ENCODE assay signal across 17 mouse cellular contexts in the genomic region with DNA sequence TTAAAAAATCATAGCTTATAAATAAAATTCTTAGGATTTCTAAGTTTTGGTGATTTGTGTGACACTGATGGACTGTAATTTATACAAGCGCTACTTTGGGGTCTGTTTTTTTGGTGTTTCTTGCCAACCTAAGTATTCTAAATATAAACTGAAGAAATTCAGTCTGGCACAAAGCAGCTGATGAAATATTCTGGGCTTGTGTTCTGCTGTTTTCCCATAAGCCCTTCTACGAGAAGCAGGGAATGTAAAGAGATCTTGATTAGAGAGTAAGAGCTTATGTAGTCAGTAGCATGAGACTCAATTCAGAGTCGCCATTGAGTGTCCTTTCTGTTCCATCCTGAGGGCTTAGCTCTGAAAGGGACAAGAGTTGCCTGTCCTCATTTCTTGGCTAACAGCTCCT.
DNase-seq lines count a peak whose midpoint lies in the region; ATAC-seq and TF ChIP-seq lines count a peak whose summit lies in the region.
"Had no signal": no experiment of that assay in that cellular context is flagged by ENCODE, and none has a peak within 500 bp of the region (broad histone marks: within the 10 kb centered on the region; RNA-seq: fewer than 3 reads in every experiment).

No protein-coding gene starts in this region.

- no peak overlapping the region for H3K4me3 ChIP-seq in CH12.LX (replicated peaks in 1 of 3; ENCODE audit: low read depth in 2 of 3, low read length in 2 of 3, poor library complexity in 1 of 3)
- no peak overlapping the region for H3K4me3 ChIP-seq in cortical plate, adult 2 months (ENCODE audit: insufficient read depth, low read length)
- no peak overlapping the region for H3K4me3 ChIP-seq in heart, embryonic 10.5 days
- H3K4me3 ChIP-seq: midbrain, embryonic 15.5 days had no signal

- DNase-seq in frontal cortex, postnatal 10 days (ENCODE audit: low spot score in 2 of 2), result no peak
- DNase-seq in left cerebral cortex, postnatal 14 days (ENCODE audit: low spot score in 2 of 2), result peak; percentile 6 to 58
- DNase-seq in left cerebral cortex, adult 8-10 months (ENCODE audit: low spot score in 2 of 2), result no peak
- no peak for DNase-seq in CH12.LX (ENCODE audit: extremely low read depth)
- no peak for DNase-seq in heart, embryonic 10.5 days (ENCODE audit: low spot score)
- DNase-seq: adrenal gland, postnatal 36 days; embryo, embryonic 11 days; liver; liver, postnatal 0 days; thymus, adult 18-20 months had no signal

- TF ChIP-seq EP300 in CH12.LX (IDR thresholded peaks at IDR 0.05; ENCODE audit: low read length), result no peak

- H3K4me1 ChIP-seq in CH12.LX (ENCODE audit: control insufficient read depth in 1 of 2, insufficient read depth in 2 of 2), result peaks cover 0 to 17% of the 10 kb centered on the region in 2 experiments; a peak in 2 of 4 replicates
- peaks cover 4% of the 10 kb centered on the region; the same call in 1 of the 2 replicates for H3K4me1 ChIP-seq in cortical plate, adult 2 months (ENCODE audit: control insufficient read depth, insufficient read depth, low read length)
- H3K4me1 ChIP-seq in heart, embryonic 10.5 days, result no peaks in the 10 kb centered on the region

- 88% methylated on average over 3 of the region's 3 CpGs for WGBS in heart, embryonic 10.5 days

- H3K27ac ChIP-seq in CH12.LX (ENCODE audit: insufficient read depth, low read depth), result no peak overlapping the region
- peak overlapping the region; percentile 87 for H3K27ac ChIP-seq in cortical plate, adult 2 months (ENCODE audit: insufficient read depth, low read length)
- H3K27ac ChIP-seq in heart, embryonic 10.5 days, result no peak overlapping the region
- H3K27ac ChIP-seq: macrophage had no signal

- dilution Hi-C loops in CH12.LX (cut with MboI; ENCODE audit: extremely low pct_ligation_motif_present, extremely low pct_unique_long_range_greater_than_20kb, low sequenced_read_pairs), result no loop called here

- H3K4me2 ChIP-seq in CH12.LX (ENCODE audit: insufficient read depth, low read depth, poor library complexity, severe bottlenecking), result 0 out of 2 replicates have a peak overlapping the region, but pooled peaks have one; percentile 15
- H3K4me2 ChIP-seq: midbrain, embryonic 15.5 days had no signal

- intact Hi-C loops in left cerebral cortex, postnatal 14 days (cut with DNase I), result loop anchor here (10.0 kb wide), 1 partner anchor 663 kb away; no protein-coding TSS in a partner anchor

- no peak for TF ChIP-seq RAD21 in CH12.LX (IDR thresholded peaks at IDR 0.05; ENCODE audit: low read depth, low read length)

- H3K79me2 ChIP-seq in CH12.LX (replicated peaks; ENCODE audit: control insufficient read depth, extremely low read depth, insufficient read depth, poor library complexity, severe bottlenecking), result no peaks in the 10 kb centered on the region

- no peak for TF ChIP-seq POLR2A in CH12.LX (IDR thresholded peaks at IDR 0.05; ENCODE audit: low read depth, low read length)
- no peak for TF ChIP-seq POLR2A in cortical plate, adult 2 months (IDR thresholded peaks at IDR 0.05; ENCODE audit: extremely low read depth, insufficient read depth, low read length)

- H3K9me3 ChIP-seq in CH12.LX (replicated peaks; ENCODE audit: low read length), result no peaks in the 10 kb centered on the region
- H3K9me3 ChIP-seq in heart, embryonic 10.5 days, result no peaks in the 10 kb centered on the region
- H3K9me3 ChIP-seq: midbrain, embryonic 15.5 days had no signal

- in situ Hi-C loops in CH12.LX (cut with MboI; ENCODE audit: low pct_ligation_motif_present, low pct_unique_long_range_greater_than_20kb, low sequenced_read_pairs), result no loop called here

- ATAC-seq in frontal cortex, adult (ENCODE audit: low TSS enrichment), result peak; percentile 94
- ATAC-seq: activated CD4-positive, CD25-positive, alpha-beta regulatory T cell, adult 4 months; intestine, postnatal 0 days; liver, postnatal 0 days; Patski had no signal

- no peaks in the 10 kb centered on the region for H3K36me3 ChIP-seq in CH12.LX (replicated peaks in 1 of 2; ENCODE audit: control insufficient read depth in 1 of 2, insufficient read depth in 1 of 2, low read length in 1 of 2)
- no peaks in the 10 kb centered on the region for H3K36me3 ChIP-seq in heart, embryonic 10.5 days
- H3K36me3 ChIP-seq: midbrain, embryonic 15.5 days had no signal

- no peaks in the 10 kb centered on the region for H3K27me3 ChIP-seq in CH12.LX (replicated peaks)
- H3K27me3 ChIP-seq in heart, embryonic 10.5 days (ENCODE audit: insufficient read depth, poor library complexity, severe bottlenecking), result no peaks in the 10 kb centered on the region
- H3K27me3 ChIP-seq: midbrain, embryonic 15.5 days had no signal

- H3K9ac ChIP-seq in CH12.LX (ENCODE audit: insufficient read depth, low read depth), result no peak overlapping the region
- H3K9ac ChIP-seq: liver, postnatal 0 days; midbrain, embryonic 15.5 days had no signal

- no peak for TF ChIP-seq CTCF in CH12.LX (conservative IDR thresholded peaks at IDR 0.05 in 1 of 2, IDR thresholded peaks at IDR 0.05 in 1 of 2; ENCODE audit: low read depth in 2 of 2, low read length in 2 of 2)
- no peak for TF ChIP-seq CTCF in cortical plate, adult 2 months (IDR thresholded peaks at IDR 0.05; ENCODE audit: extremely low read depth, insufficient read depth, low read length)

TF ChIP-seq in CH12.LX, 34 proteins besides CTCF, POLR2A, EP300 and RAD21:
- TF ChIP-seq NRF1 (IDR thresholded peaks at IDR 0.05; ENCODE audit: low read depth, low read length), result no peak
- TF ChIP-seq ZKSCAN1 (IDR thresholded peaks at IDR 0.05; ENCODE audit: borderline replicate concordance, low read depth, low read length), result no peak
- TF ChIP-seq SIN3A (IDR thresholded peaks at IDR 0.05; ENCODE audit: low read length), result no peak
- TF ChIP-seq TCF12 (IDR thresholded peaks at IDR 0.05; ENCODE audit: low read depth, low read length), result no peak
- TF ChIP-seq RCOR1 (conservative IDR thresholded peaks at IDR 0.05; ENCODE audit: low read depth, low read length), result no peak
- TF ChIP-seq JUN (IDR thresholded peaks at IDR 0.05; ENCODE audit: insufficient read depth, low read depth, low read length), result no peak
- TF ChIP-seq MYC (IDR thresholded peaks at IDR 0.05; ENCODE audit: low read depth, low read length), result no peak
- TF ChIP-seq MAFK (IDR thresholded peaks at IDR 0.05; ENCODE audit: insufficient replicate concordance, low read length), result no peak
- TF ChIP-seq JUND (conservative IDR thresholded peaks at IDR 0.05; ENCODE audit: low read depth, low read length), result no peak
- no peak for TF ChIP-seq MXI1 (IDR thresholded peaks at IDR 0.05; ENCODE audit: low read depth, low read length)
- no peak for TF ChIP-seq BHLHE40 (IDR thresholded peaks at IDR 0.05; ENCODE audit: low read depth, low read length)

Comparison
In these comparisons a context has a peak if more than half of its experiments do, and no peak if none do; other contexts are left out.
1. DNase-seq: peak in left cerebral cortex, postnatal 14 days (2 of 2); none in frontal cortex, postnatal 10 days (0 of 2), left cerebral cortex, adult 8-10 months (0 of 2), CH12.LX (single experiment) and heart, embryonic 10.5 days (single experiment).